Mouse (Mus musculus) C2C12 (cell line): Measurements from ENCODE around the gene Slco2a1.

Experiments
- CEBPB ChIP-seq: IDR thresholded peaks from one replicate; pipeline ENCODE4 v1.6.1; 2011; ENCODE audit warnings: low read depth, mild to moderate bottlenecking, control low read depth, moderate library complexity
- CTCF ChIP-seq: IDR thresholded peaks from one replicate; pipeline ENCODE4 v1.5.1; 2011; ENCODE audit not compliant: control insufficient read depth, insufficient read depth, insufficient read length
- FOSL1 ChIP-seq: IDR thresholded peaks from one replicate; pipeline ENCODE4 v1.8.0; 2011; ENCODE audit warnings: mild to moderate bottlenecking, low read length; ENCODE audit not compliant: poor library complexity, insufficient read depth, severe bottlenecking
- MAX ChIP-seq: IDR thresholded peaks from one replicate; pipeline ENCODE4 v1.6.1; 2011; ENCODE audit warnings: mild to moderate bottlenecking, control low read depth
- MYOD1 ChIP-seq: IDR thresholded peaks from one replicate; pipeline ENCODE4 v1.6.1; 2011; ENCODE audit warnings: low read depth; ENCODE audit not compliant: control insufficient read depth, insufficient read length
- MYOG ChIP-seq: IDR thresholded peaks from one replicate; pipeline ENCODE4 v1.6.1; 2011; ENCODE audit not compliant: control insufficient read depth, insufficient read length; ENCODE audit errors: extremely low read depth
- USF1 ChIP-seq: IDR thresholded peaks from one replicate; pipeline ENCODE4 v1.6.1; 2011; ENCODE audit warnings: low read depth, mild to moderate bottlenecking, control low read depth, moderate library complexity

DNA sequence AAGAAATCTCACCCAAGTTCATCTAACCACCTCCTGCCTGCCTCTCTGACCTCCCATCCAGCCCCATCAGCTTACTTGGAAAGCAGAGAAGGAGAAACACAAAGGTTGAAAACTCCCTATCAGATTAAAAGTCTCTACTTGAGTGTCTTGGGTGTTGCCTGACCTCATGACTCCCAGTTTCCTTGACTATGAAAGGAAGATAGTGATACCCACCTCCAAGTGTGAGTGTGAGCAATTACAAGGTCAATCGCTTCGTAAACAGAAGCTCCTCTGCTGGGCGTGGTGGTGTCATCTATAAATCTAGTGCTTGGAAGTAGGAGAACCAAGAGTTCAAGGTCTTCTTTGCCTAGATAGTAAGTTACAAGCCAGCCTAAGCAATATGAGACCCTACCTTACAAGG, 91.7 kb downstream of the Slco2a1 start:
- TF ChIP-seq CTCF (no peak), MAX (no peak), USF1 (no peak), MYOG (no peak), MYOD1 (no peak), FOSL1 (no peak), CEBPB (no peak)
